ENCODE assay signal across 10 mouse cellular contexts in the genomic region with DNA sequence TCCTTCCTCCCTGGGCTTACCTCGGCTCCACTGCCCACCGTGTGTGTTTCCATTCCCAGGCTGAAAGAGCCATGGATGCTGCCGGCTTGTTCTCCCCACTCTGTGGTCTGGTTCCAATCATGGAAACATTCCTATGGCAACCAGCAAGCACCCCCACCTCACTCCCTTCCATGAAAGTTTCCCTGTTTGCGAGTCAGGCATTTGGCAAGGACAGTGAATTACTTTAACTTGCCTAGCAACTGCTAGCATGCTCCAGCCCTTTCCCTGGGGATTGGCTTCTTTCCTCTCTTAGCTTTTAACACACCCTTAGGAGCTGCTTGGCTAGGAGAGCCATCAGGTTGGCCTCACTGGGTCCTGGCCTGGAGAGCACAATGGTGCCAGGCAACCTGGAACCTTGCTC.
A peak's percentile ranks its signal among the peaks of the same experiment; 100 is the strongest.
DNase-seq lines count a peak whose midpoint lies in the region; ATAC-seq and TF ChIP-seq lines count a peak whose summit lies in the region.
"Had no signal": no experiment of that assay in that cellular context is flagged by ENCODE, and none has a peak within 500 bp of the region (broad histone marks: within the 10 kb centered on the region; RNA-seq: fewer than 3 reads in every experiment).

No protein-coding gene starts in this region.

- intact Hi-C loops in left cerebral cortex, postnatal 36 days (cut with DNase I) = no loop called here

- H3K4me3 ChIP-seq in heart, postnatal 0 days (ENCODE audit: low read depth, low read length) = no peak overlapping the region
- no peak overlapping the region for H3K4me3 ChIP-seq in kidney, embryonic 16.5 days (ENCODE audit: low read length)

- H3K4me2 ChIP-seq in heart, postnatal 0 days (ENCODE audit: low read depth, low read length) = no peak overlapping the region
- H3K4me2 ChIP-seq in kidney, embryonic 16.5 days (replicated peaks; ENCODE audit: low read depth, low read length) = no peak overlapping the region
- H3K4me2 ChIP-seq: lung, embryonic 14.5 days had no signal

- DNase-seq in embryo, embryonic 10.5 days (ENCODE audit: low spot score) = peak; percentile 50
- no peak for DNase-seq in embryo, embryonic 10 days (ENCODE audit: low spot score)
- DNase-seq in brain, adult 2 months (ENCODE audit: low read depth, low spot score) = peak; percentile 63
- DNase-seq in heart, postnatal 0 days (ENCODE audit: low spot score) = no peak
- peak; percentile 55 to 59 for DNase-seq in left cerebral cortex, postnatal 36 days (ENCODE audit: low spot score in 2 of 2)
- DNase-seq in thymus, postnatal 4 days = no peak
- no peak for DNase-seq in urinary bladder, adult 18-20 months (ENCODE audit: low spot score in 2 of 2)
- DNase-seq: lung, embryonic 14.5 days had no signal

- 39% methylated on average over 4 of the region's 4 CpGs for WGBS in heart, postnatal 0 days
- WGBS in kidney, embryonic 16.5 days = 69% methylated on average over 4 of the region's 4 CpGs

- no peak overlapping the region; the same call in 1 of the 2 replicates for H3K27ac ChIP-seq in heart, postnatal 0 days (ENCODE audit: low read depth)
- H3K27ac ChIP-seq in kidney, embryonic 16.5 days (ENCODE audit: low read length) = no peak overlapping the region

- H3K9me3 ChIP-seq in heart, postnatal 0 days (replicated peaks; ENCODE audit: control insufficient read depth, low read length) = no peaks in the 10 kb centered on the region
- H3K9me3 ChIP-seq in kidney, embryonic 16.5 days (ENCODE audit: low read length) = no peaks in the 10 kb centered on the region

- H3K27me3 ChIP-seq in heart, postnatal 0 days (ENCODE audit: control insufficient read depth, insufficient read depth, low read length) = no peaks in the 10 kb centered on the region
- H3K27me3 ChIP-seq in kidney, embryonic 16.5 days (ENCODE audit: insufficient read depth, low read length) = no peaks in the 10 kb centered on the region

- TF ChIP-seq CTCF in heart, postnatal 0 days (IDR thresholded peaks at IDR 0.05; ENCODE audit: low read depth) = no peak

- peaks cover 30% of the 10 kb centered on the region for H3K4me1 ChIP-seq in heart, postnatal 0 days (ENCODE audit: control insufficient read depth, insufficient read depth)
- no peaks in the 10 kb centered on the region for H3K4me1 ChIP-seq in kidney, embryonic 16.5 days (ENCODE audit: insufficient read depth, low read length)

- peak; percentile 18; the same call in 1 of the 2 replicates for ATAC-seq in heart, postnatal 0 days (ENCODE audit: insufficient read depth, low read depth)
- ATAC-seq in kidney, embryonic 16.5 days (ENCODE audit: low FRiP score, low TSS enrichment) = no peak
- ATAC-seq: activated CD4-positive, CD25-positive, alpha-beta regulatory T cell, adult 4 months had no signal

- TF ChIP-seq EP300 in heart, postnatal 0 days (IDR thresholded peaks at IDR 0.05; ENCODE audit: low read depth) = no peak

- no peak overlapping the region for H3K9ac ChIP-seq in heart, postnatal 0 days (replicated peaks; ENCODE audit: low read depth, low read length)
- no peak overlapping the region for H3K9ac ChIP-seq in kidney, embryonic 16.5 days (replicated peaks; ENCODE audit: low read length)
- H3K9ac ChIP-seq: lung, embryonic 14.5 days had no signal

- H3K36me3 ChIP-seq in heart, postnatal 0 days (replicated peaks; ENCODE audit: control insufficient read depth, insufficient read depth, low read length) = no peaks in the 10 kb centered on the region
- H3K36me3 ChIP-seq in kidney, embryonic 16.5 days (ENCODE audit: insufficient read depth, low read length) = no peaks in the 10 kb centered on the region

Comparison
In these comparisons a context has a peak if more than half of its experiments do, and no peak if none do; other contexts are left out.
1. DNase-seq: peak in embryo, embryonic 10.5 days (single experiment), brain, adult 2 months (single experiment) and left cerebral cortex, postnatal 36 days (2 of 2); none in embryo, embryonic 10 days (single experiment), heart, postnatal 0 days (single experiment), thymus, postnatal 4 days (single experiment) and urinary bladder, adult 18-20 months (0 of 2).